Mouse (Mus musculus): ENCODE measurements around the gene Kmo. TPM values are rescaled to one million over a fixed set of nuclear protein-coding genes. Genes with fewer than 3 reads are reported as not detected.

Kmo gene
- polyA plus RNA-seq, 1 experiment, result 1.0 TPM

GRCm38 (mm10) chr1:175693429-175693960 lies 73.3 kb downstream of the Kmo start:
- no peak for DNase-seq (ENCODE audit: low read depth)

GRCm38 (mm10) chr1:175698293-175698692 lies 78.1 kb downstream of the Kmo start, which contains the start of gene Wdr64:
Wdr64 (plus strand) TSS chr1:175698593.
- DNase-seq (ENCODE audit: low read depth), result no peak

GRCm38 (mm10) chr1:175699375-175699774 lies 79.2 kb downstream of the Kmo start:
- DNase-seq (ENCODE audit: low read depth), result no peak

GRCm38 (mm10) chr1:175699796-175700195 lies 79.6 kb downstream of the Kmo start:
- no peak for DNase-seq (ENCODE audit: low read depth)

- no peak for DNase-seq (ENCODE audit: low read depth)
Observed at GRCm38 (mm10) chr1:175701145-175701544, 81.0 kb downstream of the Kmo start.

GRCm38 (mm10) chr1:175707599-175707998 lies 87.4 kb downstream of the Kmo start:
- DNase-seq (ENCODE audit: low read depth), result no peak

- DNase-seq (ENCODE audit: low read depth), result no peak
Observed at GRCm38 (mm10) chr1:175708013-175708412, 87.8 kb downstream of the Kmo start.

Other genes with a start within 250 kb of the Kmo start
- gene Rgs7, start 127.9 kb upstream of the Kmo start, polyA plus RNA-seq (2012; rRNA removed), result 1.8 and 2.1 TPM in 2 replicates
- 37.2 and 49.6 TPM in 2 replicates for gene Fh1, start 5.3 kb downstream of the Kmo start, polyA plus RNA-seq (2012; rRNA removed)
- 14.1 and 16.3 TPM in 2 replicates for gene Opn3, start 72.4 kb downstream of the Kmo start, polyA plus RNA-seq (2012; rRNA removed)
- gene Chml, start 72.5 kb downstream of the Kmo start, polyA plus RNA-seq (2012; rRNA removed), result 5.6 and 10.9 TPM in 2 replicates
- 0.15 and 0.19 TPM in 2 replicates for gene Wdr64, start 78.2 kb downstream of the Kmo start, polyA plus RNA-seq (2012; rRNA removed)

Measured in gonadal fat pad, adult 2 months (tissue).